Mouse (Mus musculus) liver, adult 2 months (tissue): ENCODE data around the gene Crabp2.

Source experiments
- CTCF ChIP-seq: fragments of 200-500 bp; IDR thresholded peaks from 2 replicates; pipeline ENCODE4 v1.5.1; 2011; ENCODE audit warnings: low read depth, low read length, control low read depth
- POLR2A ChIP-seq: fragments of 200-500 bp; IDR thresholded peaks from 2 replicates; pipeline ENCODE4 v1.6.1; 2011; ENCODE audit warnings: low read length, control low read depth; ENCODE audit not compliant: insufficient read depth; ENCODE audit errors: extremely low read depth

DNA sequence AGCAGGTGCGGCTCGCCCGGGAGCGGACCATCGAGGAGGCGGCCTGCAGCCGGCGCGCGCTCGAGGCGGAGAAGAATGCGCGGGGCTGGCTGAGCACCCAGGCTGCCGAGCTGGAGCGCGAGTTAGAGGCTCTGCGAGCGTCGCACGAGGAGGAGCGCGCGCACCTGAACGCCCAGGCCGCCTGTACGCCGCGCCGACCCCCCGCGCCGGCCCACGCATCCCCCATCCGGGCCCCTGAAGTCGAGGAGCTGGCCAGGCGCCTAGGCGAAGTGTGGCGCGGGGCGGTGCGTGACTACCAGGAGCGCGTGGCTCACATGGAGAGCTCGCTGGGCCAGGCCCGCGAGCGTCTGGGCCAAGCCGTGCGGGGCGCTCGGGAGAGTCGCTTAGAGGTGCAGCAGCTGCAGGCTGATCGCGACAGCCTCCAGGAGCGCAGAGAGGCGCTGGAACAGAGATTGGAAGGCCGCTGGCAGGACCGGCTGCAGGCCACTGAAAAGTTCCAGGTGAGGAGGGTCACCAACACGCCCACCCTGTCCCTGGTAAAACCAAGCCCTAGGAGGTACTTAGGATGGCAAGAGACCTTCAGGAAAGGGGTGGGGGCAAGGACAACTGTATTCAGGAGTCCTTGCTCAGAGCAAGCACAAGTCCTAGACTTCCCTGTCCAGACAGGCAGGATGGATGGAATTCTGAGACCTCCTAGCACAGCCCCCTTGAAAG, 23.2 kb downstream of the Crabp2 start:
- TF ChIP-seq CTCF (no peak), POLR2A (no peak)
